Mouse (Mus musculus) lung, postnatal 0 days (tissue): ENCODE data around the gene Drap1.

Source experiments
- CTCF ChIP-seq: IDR thresholded peaks from 2 replicates; pipeline ENCODE4 v1.5.1; 2016; ENCODE audit warnings: antibody characterized with exemption, mild to moderate bottlenecking
- EP300 ChIP-seq: IDR thresholded peaks from 2 replicates; pipeline ENCODE4 v1.6.1; 2016; ENCODE audit warnings: antibody characterized with exemption, mild to moderate bottlenecking, control low read depth

DNA sequence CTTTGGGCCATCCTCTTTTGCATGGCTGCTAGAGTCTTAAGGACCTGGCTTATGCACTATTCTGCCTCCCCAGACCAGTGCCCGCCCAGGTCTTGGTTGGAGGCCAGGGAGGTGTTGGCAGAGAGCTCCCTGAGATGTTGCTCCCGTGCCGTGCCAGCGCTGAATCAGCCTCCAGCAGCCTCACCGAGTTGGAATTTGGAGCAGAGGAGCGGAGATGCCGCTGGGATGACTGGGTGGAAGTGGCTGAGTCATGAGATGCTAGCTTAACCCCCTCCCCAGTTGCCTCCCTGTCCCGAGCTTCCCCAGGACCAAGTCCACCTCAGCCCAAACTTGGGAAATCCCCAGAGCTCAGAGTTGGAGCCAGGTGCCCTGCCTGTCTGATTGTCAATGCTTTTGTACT lies 5.0 kb upstream of the Drap1 start:
- no peak for TF ChIP-seq CTCF
- TF ChIP-seq EP300: no peak
